Mouse (Mus musculus) ES-E14 (cell line): ENCODE data around the gene Slc35e2. TPM values are rescaled to one million over a fixed set of nuclear protein-coding genes. Genes with fewer than 3 reads are reported as not detected.

Experiments
- DNase-seq: peaks from one replicate; pipeline ENCODE4 v3.0.0-alpha.2; 2013; ENCODE audit warnings: low read depth, low spot score
- H3K27ac ChIP-seq: 2 replicates; pipeline ENCODE4 v1.5.1; 2012; ENCODE audit warnings: low read depth, mild to moderate bottlenecking, low read length, moderate library complexity, mixed read lengths; ENCODE audit not compliant: poor library complexity, insufficient read depth, severe bottlenecking
- H3K36me3 ChIP-seq: 2 replicates; pipeline ENCODE4 v1.6.1; 2012; ENCODE audit warnings: mild to moderate bottlenecking, low read length, moderate library complexity, mixed read lengths; ENCODE audit not compliant: control insufficient read depth, poor library complexity, insufficient read depth, severe bottlenecking
- H3K4me1 ChIP-seq, 2 experiments: fragments of 150-350 bp in 1 of 2; sonication (generic) in 1 of 2; 2 replicates each; pipeline ENCODE4 v1.6.1; 2012; ENCODE audit warnings: low read length in 2 of 2, mild to moderate bottlenecking in 1 of 2, mixed read lengths in 1 of 2; ENCODE audit not compliant: control insufficient read depth in 2 of 2, insufficient read depth in 2 of 2, poor library complexity in 1 of 2
- H3K4me3 ChIP-seq, 2 experiments: fragments of 150-350 bp in 1 of 2; sonication (generic) in 1 of 2; 2 replicates each; pipeline ENCODE4 v1.5.1; 2012; ENCODE audit warnings: low read length in 2 of 2, low read depth in 1 of 2, mild to moderate bottlenecking in 1 of 2, mixed read lengths in 1 of 2; ENCODE audit not compliant: insufficient read depth in 1 of 2, poor library complexity in 1 of 2, severe bottlenecking in 1 of 2
- H3K9ac ChIP-seq: 2 replicates; pipeline ENCODE4 v1.6.1; 2012; ENCODE audit warnings: low read depth, mild to moderate bottlenecking, low read length, mixed read lengths; ENCODE audit not compliant: poor library complexity, insufficient read depth, severe bottlenecking
- H3K9me3 ChIP-seq: fragments of 150-350 bp; sonication (generic); 2 replicates; pipeline ENCODE4 v1.6.1; 2012; ENCODE audit warnings: low read depth, mild to moderate bottlenecking, low read length; ENCODE audit not compliant: control insufficient read depth, insufficient read depth
- CHD2 ChIP-seq: IDR thresholded peaks from 2 replicates; pipeline ENCODE4 v1.6.1; 2014; ENCODE audit warnings: mild to moderate bottlenecking, low read depth, low read length, inconsistent platforms
- HCFC1 ChIP-seq: IDR thresholded peaks from 2 replicates; pipeline ENCODE4 v1.6.1; 2012; ENCODE audit warnings: low read length, inconsistent platforms, borderline replicate concordance; ENCODE audit not compliant: insufficient read depth
- MAFK ChIP-seq: IDR thresholded peaks from 2 replicates; pipeline ENCODE4 v1.6.1; 2014; ENCODE audit warnings: mild to moderate bottlenecking, low read depth, low read length, inconsistent platforms; ENCODE audit not compliant: insufficient read depth
- ZC3H11A ChIP-seq: IDR thresholded peaks from 2 replicates; pipeline ENCODE4 v1.6.1; 2012; ENCODE audit warnings: low read depth, mild to moderate bottlenecking, inconsistent platforms, low read length, borderline replicate concordance
- ZNF384 ChIP-seq: IDR thresholded peaks from 2 replicates; pipeline ENCODE4 v1.6.1; 2012; ENCODE audit warnings: low read depth, low read length, inconsistent platforms
- in situ Hi-C, 2 experiments: fragments of 600-800 bp; cut with MboI; formaldehyde crosslinking; loops; one replicate each; pipeline ENCODE4 v1.15.1; 2025; ENCODE audit warnings: low sequenced_read_pairs in 2 of 2, inconsistent platforms in 1 of 2; ENCODE audit not compliant: unreplicated experiment in 2 of 2
- total RNA-seq: library from RNA; depleted of rRNA; stranded (reverse); fragments of 300-350 nt; gene quantifications from 2 replicates; pipeline ENCODE4 v1.2.3, GENCODE M21; 2012

Slc35e2 gene
- total RNA-seq, 1 experiment, result 25.5 TPM

DNA sequence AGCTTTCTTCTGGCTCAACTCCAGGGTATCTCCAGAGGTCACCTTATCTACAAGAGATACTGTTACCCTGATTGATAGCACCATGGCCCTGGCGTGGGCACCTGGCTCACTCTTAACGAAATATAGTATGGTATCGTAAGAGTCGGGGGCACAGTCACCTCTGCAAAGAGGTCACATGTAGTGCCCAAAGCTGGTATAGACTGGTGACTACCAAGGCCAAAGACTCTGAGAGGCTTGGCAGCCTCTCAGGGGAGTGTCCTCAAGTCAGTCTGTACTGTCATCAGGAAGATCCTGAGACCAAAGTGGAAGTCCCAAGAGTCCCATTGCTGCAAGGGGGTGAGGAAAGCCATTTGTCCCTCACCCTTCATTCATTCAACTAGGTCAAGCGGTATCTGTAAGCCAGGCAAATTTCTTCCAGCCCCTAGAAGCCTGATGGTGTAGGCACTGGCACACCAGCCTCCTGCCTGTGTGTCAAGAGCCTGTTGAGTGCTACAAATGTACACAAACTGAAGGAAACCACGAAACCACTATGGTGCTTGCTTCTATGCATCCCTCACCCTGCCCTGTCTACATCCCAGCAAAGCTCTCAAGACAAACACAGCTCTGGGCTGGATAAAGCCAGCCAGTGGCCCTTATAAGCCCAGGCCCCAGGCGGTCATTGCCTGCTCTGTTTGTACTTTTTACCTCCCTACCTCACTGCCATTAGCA is 10.1 kb upstream of the Slc35e2 start:
- H3K9me3 ChIP-seq, result no peaks in the 10 kb centered on the region
- no peaks in the 10 kb centered on the region for H3K4me1 ChIP-seq
- DNase-seq, result no peak
- H3K4me3 ChIP-seq, result no peak overlapping the region
- TF ChIP-seq ZNF384 (no peak), MAFK (no peak), CHD2 (no peak), ZC3H11A (no peak), HCFC1 (no peak)
- peaks cover 30% of the 10 kb centered on the region for H3K36me3 ChIP-seq
- no peak overlapping the region for H3K9ac ChIP-seq
- H3K27ac ChIP-seq, result no peak overlapping the region
- in situ Hi-C loops, result no loop called here

DNA sequence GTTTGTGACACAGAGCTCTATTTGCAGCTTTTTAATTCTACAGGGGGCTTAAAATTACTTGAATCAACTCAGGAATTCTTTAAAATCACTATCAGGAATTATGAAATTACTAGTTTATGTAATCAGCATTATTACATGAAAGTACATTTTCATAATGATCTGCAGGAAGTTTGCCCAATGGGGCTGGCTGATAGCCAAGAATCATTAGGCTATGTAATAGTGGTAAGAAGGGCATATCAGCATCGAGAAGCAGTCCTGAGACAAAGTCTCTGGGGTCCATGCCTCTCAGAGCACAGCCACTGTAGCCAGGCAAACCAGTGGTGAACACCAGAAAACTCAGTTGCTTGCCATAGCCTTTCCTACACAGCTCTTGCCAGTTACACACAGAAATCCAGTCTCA is 7.4 kb upstream of the Slc35e2 start:
- TF ChIP-seq MAFK (no peak), ZC3H11A (no peak), CHD2 (no peak), HCFC1 (no peak), ZNF384 (no peak)
- peaks cover 12% of the 10 kb centered on the region for H3K36me3 ChIP-seq
- no peaks in the 10 kb centered on the region for H3K9me3 ChIP-seq
- H3K9ac ChIP-seq, result no peak overlapping the region
- DNase-seq, result no peak
- no peak overlapping the region for H3K4me3 ChIP-seq
- peaks cover 0 to 4% of the 10 kb centered on the region in 2 experiments; a peak in 1 of 4 replicates for H3K4me1 ChIP-seq
- in situ Hi-C loops, result no loop called here
- H3K27ac ChIP-seq, result no peak overlapping the region

DNA sequence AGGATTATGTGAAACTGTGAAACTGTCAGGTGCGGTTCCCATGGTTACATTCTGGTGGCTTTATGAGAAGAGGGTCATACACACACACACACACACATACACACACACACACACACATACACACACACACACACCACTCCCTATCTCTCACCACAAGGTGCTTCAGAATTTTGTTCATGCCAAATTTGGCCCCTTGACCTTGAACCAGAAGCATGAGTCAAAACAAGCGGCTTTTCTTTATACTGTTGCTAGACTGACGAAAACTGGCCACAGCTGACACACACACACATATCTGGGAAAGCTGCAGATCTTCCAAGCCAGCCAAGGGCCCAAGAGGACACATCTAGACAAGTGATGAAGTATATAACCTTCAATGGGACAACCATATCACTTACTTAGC is 5.4 kb upstream of the Slc35e2 start:
- H3K9me3 ChIP-seq, result no peaks in the 10 kb centered on the region
- no peak overlapping the region for H3K27ac ChIP-seq
- in situ Hi-C loops, result no loop called here
- no peaks in the 10 kb centered on the region for H3K36me3 ChIP-seq
- H3K4me1 ChIP-seq, result peaks cover 0 to 4% of the 10 kb centered on the region in 2 experiments; a peak in 1 of 4 replicates
- TF ChIP-seq ZC3H11A (no peak), MAFK (no peak), CHD2 (no peak)
- no peak overlapping the region for H3K4me3 ChIP-seq
- DNase-seq, result no peak
- H3K9ac ChIP-seq, result no peak overlapping the region

DNA sequence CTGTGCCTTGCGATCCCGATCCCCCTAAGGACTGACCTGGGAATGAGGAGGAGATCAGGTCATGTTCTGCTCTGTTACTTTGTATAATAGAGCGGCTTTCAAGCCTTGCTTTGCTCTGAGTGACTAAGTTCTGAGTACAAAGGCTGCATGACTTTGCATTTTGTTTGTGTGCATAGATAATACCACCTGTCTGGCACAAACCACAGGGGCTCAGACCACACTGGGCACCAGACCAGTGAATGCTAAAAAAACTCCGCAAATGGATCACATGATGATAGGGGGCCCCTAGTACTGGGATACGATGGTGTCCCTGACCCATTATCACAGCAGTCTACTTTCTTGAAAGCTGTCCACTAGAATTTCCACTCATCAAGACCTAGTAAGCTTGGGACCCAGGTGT is 4.6 kb upstream of the Slc35e2 start:
- in situ Hi-C loops, result no loop called here
- no peak overlapping the region for H3K27ac ChIP-seq
- no peak for TF ChIP-seq HCFC1
- TF ChIP-seq ZNF384, result no peak
- no peak for TF ChIP-seq CHD2
- no peak for TF ChIP-seq MAFK

DNA sequence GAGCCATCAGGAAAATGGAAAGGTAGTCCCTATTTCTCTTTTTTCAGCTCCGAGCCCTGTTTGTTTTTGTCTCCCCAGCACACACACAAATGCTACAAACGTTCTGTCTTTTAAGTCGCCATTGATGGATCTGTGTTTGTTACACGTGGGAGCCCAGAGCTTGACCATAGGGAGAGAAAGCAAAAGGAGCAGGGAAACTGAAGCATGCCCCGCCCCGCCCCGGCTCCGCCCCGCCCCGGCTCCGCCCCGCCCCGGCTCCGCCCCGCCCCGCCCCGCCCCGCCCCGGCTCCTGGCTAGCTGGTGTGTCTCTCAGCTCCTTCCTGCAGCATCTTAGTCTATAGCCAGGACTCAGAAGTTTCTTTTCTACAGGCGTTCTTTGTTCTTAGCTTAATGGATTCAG is 2.7 kb upstream of the Slc35e2 start:
- no peak overlapping the region for H3K27ac ChIP-seq
- TF ChIP-seq ZC3H11A (no peak), MAFK (no peak), ZNF384 (no peak), HCFC1 (no peak), CHD2 (no peak)

More for the DNA sequence above, 4.6 kb upstream of the Slc35e2 start:
- no peak overlapping the region for H3K4me3 ChIP-seq
- H3K9me3 ChIP-seq, result no peaks in the 10 kb centered on the region
- H3K4me1 ChIP-seq, result peaks cover 0 to 4% of the 10 kb centered on the region in 2 experiments; a peak in 1 of 4 replicates
- no peak overlapping the region for H3K9ac ChIP-seq
- DNase-seq, result no peak
- no peaks in the 10 kb centered on the region for H3K36me3 ChIP-seq

More for the DNA sequence above, 2.7 kb upstream of the Slc35e2 start:
- peak overlapping the region; percentile 18; the same call in 1 of the 2 replicates for H3K9ac ChIP-seq
- H3K4me3 ChIP-seq, result peak overlapping the region in 1 of 2 experiments; percentile 14; a peak in 1 of 4 replicates
- H3K4me1 ChIP-seq, result peaks cover 0 to 4% of the 10 kb centered on the region in 2 experiments; a peak in 1 of 4 replicates
- H3K36me3 ChIP-seq, result 0 out of 2 replicates have a peak, but pooled peaks cover 3% of the 10 kb centered on the region
- peak; percentile 27 for DNase-seq
- in situ Hi-C loops, result no loop called here
- no peaks in the 10 kb centered on the region for H3K9me3 ChIP-seq
